Mouse (Mus musculus): ENCODE results near the gene Ahr.

GRCm38 (mm10) chr12:35550299-35550698 is 15.5 kb upstream of the Ahr start:
- TF ChIP-seq EP300 (IDR thresholded peaks at IDR 0.05; ENCODE audit: low read depth) (no peak), CTCF (IDR thresholded peaks at IDR 0.05; ENCODE audit: low read depth) (no peak)
